Mouse (Mus musculus) fat pad, adult 2 months (tissue): ENCODE results near the gene Lamb1.

Experiments used
- DNase-seq: peaks from one replicate; pipeline ENCODE4 v3.0.0-alpha.2; 2011; ENCODE audit warnings: low read depth, low spot score; ENCODE audit errors: extremely low read depth

Lamb1 gene

GRCm38 (mm10) chr12:31265005-31265721 is at the start of gene Lamb1:
Gene Lamb1 (plus strand): TSS chr12:31265234.
- DNase-seq, result no peak

DNA sequence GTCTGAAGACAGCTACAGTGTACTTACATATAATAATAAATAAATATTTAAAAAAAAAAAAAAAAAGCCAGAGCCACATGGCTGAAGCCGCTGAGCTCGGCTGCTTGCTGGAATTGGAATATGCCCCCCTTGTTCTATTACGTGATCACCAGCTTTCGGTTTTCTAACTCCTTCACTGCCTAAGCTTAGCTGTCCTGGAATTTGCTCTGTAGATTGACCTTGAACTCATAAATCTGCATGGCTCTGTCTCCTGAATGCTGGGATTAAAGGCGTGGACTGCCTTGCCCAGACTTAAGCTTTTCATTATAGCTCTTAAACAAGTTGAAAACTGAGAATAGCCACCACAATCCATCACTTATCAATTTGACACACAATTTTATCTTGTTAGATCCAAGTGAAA is 47.8 kb upstream of the Lamb1 start:
- no peak for DNase-seq

DNA sequence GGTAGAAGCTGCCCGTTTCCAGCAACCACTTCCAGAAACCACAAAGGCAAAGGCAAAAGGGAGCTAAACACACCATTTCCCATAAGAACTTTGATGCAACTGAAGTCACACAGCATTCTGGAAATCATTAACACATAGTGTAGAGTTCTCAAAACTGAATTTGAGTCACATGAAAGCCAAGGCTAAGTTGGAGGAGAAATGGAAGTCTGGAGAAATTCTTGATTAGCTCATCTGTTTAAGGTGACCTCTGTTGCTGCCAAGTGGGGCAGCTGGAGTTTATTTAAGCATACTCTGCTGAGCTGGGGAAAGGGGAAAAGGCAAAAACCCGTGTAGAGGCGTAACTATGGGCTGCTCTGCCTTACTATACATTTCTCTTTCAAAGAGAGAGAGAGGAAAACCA is 46.3 kb upstream of the Lamb1 start:
- DNase-seq, result peak; percentile 26

GRCm38 (mm10) chr12:31221522-31221921 is 43.5 kb upstream of the Lamb1 start:
- DNase-seq, result no peak

GRCm38 (mm10) chr12:31222282-31222681 is 42.8 kb upstream of the Lamb1 start:
- DNase-seq, result no peak

DNA sequence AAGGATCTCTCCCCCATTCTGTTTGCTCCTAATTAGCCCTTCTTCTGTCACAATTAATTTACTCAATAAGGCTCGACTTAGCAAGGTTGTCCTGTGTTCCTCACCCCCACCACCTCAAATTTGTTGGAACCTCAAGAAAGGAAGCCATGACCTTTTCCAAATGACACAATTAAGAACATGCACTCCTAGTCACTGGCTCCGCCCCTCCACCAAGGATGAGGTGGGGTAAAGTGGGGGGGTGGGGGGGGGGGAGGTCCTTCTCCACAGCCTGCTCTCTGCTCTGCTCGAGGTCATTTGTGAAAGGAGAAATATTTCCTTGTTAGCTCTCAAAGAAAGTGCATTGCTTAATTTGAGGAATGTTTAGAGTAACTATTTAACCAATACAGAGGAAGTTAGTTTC is 42.3 kb upstream of the Lamb1 start:
- no peak for DNase-seq

DNA sequence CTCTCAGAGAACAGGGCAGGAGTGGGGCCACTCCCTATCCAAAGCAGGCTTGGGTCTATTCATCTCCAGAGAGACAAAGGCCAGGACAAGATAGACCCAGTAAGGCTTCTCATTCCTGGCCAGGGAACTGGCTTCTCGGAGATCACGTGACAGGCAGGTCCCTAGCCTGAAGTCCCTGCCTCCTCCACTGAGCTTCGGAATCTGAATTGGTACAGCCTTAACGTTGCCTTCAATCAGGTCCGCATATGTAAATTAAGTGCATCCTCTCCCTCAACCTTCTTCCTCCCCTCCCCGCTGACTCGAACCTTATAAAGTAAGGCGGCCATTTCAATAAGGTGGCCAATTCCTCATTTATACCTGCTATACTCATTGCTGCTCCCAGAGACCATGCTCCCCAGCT is 39.6 kb upstream of the Lamb1 start:
- DNase-seq, result no peak

GRCm38 (mm10) chr12:31227167-31227566 is 37.9 kb upstream of the Lamb1 start:
- DNase-seq, result no peak

DNA sequence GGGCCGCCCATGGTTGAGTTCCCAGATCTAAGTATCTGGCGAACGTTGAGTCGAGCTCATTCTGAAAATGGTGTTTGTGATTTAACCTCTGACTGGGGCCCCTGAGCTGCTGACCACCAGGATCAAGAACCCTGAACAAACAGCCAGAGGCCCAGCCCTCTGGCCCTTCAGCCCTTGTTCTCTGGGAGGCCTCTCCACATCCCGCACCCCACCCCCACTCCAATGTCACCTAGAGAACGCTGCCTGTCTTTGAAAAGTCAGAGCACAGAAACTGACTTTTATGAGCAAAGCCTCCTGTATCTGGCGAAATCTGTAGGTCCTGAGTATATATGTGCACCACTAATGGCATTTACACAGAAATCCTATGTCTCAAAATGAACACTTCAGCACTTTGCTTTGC is 36.2 kb upstream of the Lamb1 start:
- no peak for DNase-seq

GRCm38 (mm10) chr12:31232635-31233034 is 32.4 kb upstream of the Lamb1 start:
- no peak for DNase-seq

- DNase-seq, result no peak
These were observed 30.0 kb upstream of the Lamb1 start for GRCm38 (mm10) chr12:31235018-31235417.

DNA sequence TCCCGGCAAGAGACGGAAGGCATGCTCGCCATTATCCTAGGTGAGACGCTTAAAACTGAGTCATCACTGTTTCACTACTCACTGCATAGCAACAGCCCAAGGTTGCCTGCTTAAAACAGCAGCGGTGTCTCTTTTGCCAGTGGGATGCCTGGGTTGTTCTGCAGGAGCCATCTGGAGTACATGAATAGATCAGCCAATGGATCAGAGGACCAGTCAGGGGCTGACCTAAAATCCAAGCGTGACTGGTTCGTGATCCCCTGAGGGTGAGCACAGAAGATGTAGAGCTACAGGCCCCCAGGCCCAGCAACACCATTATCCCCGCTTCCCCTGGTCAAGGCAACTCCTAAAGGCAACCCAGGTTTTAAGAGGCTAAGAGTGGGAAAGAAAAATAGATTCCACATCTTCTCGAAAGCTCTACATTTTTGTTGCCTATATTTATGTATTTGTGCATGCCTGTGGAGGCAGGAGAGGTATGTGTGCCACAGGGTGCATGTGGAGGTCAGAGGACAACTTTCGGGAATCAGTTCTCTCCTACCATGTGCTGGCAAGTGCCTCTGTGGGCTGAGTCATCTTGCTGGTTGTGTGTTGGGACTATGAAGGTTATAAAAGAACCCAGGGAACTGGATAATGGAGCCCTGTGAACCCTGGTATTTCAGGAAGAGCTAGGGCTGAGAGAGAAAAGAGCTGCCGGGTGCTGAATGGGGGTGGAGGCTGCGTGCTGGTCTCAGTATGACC is 28.0 kb upstream of the Lamb1 start:
- DNase-seq, result no peak

GRCm38 (mm10) chr12:31239031-31239583 is 25.9 kb upstream of the Lamb1 start:
- no peak for DNase-seq

- no peak for DNase-seq
These were observed 25.2 kb upstream of the Lamb1 start for GRCm38 (mm10) chr12:31239798-31240197.

DNA sequence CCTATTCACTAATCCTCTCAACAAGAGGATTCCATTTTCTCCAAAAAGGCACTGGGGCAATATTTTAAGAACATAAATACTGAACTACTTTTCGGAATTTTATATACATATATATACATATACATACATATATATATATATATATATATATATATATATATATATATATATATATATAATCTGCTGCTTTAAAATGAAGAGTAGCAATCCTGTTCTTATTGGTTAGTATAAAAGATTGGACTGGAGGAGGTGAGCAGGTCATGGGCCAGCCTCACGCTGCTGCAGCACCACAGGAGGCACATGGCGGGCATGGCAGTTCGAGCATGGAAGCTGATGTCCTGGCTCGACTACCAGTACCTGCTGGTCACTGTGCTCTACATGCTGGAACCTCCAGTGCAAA is 24.6 kb upstream of the Lamb1 start, which contains the start of gene Gm6993:
TSS of gene Gm6993 (plus strand) at position 301 of the 400 bp plus-strand sequence.
- DNase-seq, result no peak

DNA sequence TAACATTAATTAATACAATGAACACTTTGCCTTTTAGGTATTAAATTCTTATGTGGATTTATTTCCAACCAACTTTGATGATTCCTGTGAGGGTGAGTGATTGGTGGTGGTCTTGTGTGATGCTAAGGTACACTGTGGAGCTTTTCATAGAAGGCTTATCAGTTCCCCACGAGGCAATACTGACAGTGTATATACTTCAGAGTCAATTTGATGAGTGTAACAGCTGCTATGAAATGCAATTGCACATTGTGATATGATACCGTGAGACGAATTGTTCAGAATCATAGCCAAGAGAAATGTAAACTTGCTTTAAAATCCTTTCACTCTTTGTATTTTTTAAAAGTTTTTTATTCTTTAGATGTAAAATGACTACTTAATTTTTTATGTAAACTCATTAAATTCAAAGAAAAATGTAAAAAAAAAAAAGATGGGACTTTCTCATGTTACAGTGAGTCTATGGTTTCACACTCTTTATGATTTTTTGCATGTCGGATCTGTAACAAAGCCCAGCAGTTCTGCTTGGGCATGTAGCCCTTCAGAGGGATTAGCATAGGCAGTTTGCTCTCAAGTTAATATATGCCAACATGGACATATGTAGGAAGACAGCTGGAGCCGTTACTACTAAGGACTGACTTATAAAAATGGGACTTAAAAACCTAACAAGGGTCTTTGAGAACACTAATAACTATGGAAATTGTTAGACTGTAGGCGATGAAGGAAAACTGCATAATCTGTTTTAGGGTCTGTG is 23.3 kb upstream of the Lamb1 start:
- no peak for DNase-seq

- DNase-seq, result no peak
These were observed 21.0 kb upstream of the Lamb1 start for GRCm38 (mm10) chr12:31244001-31244400.

DNA sequence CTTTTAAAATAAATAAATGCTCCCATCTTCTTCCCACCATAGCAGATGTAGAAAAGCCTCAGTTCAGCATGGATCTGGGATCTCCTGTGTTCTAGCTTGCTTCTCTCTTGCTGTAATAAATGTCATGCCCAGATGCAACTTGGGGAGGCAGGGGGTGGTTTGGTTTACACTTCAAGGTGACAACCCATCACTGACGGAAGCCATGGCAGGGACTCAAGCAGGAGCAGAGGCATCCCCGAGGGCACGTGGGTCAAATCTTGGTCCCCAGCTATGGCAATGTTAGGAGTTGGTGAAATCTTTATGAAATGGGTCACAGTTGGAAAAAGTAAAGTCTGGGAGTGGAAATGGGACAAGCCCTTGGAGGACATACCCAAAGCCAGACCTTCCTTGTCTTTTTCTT is 20.3 kb upstream of the Lamb1 start:
- DNase-seq, result no peak

- no peak for DNase-seq
These were observed 18.9 kb upstream of the Lamb1 start for GRCm38 (mm10) chr12:31246153-31246552.

- no peak for DNase-seq
These were observed 18.4 kb upstream of the Lamb1 start for GRCm38 (mm10) chr12:31246615-31247014.

GRCm38 (mm10) chr12:31248165-31248564 is 16.9 kb upstream of the Lamb1 start:
- no peak for DNase-seq
